Mouse (Mus musculus) intestine, postnatal 0 days (tissue): ENCODE measurements around the gene Olfr510. TPM values are rescaled to one million over a fixed set of nuclear protein-coding genes. Genes with fewer than 3 reads are reported as not detected.

ENCODE experiments used
- ATAC-seq: fragments of 200-750 bp; cut with Nextera tagmentation; 2 replicates; pipeline ENCODE4 v1.8.0; 2017; ENCODE audit warnings: mild to moderate bottlenecking, moderate TSS enrichment, moderate library complexity
- H3K27ac ChIP-seq: fragments of 300-500 bp; sonication (generic); 2 replicates; pipeline ENCODE4 v1.5.1; 2014; ENCODE audit warnings: mild to moderate bottlenecking, low read depth, low read length, moderate library complexity
- H3K27me3 ChIP-seq: fragments of 300-500 bp; sonication (generic); replicated peaks from 2 replicates; pipeline ENCODE4 v1.6.1; 2014; ENCODE audit warnings: low read length, mixed read lengths; ENCODE audit not compliant: control insufficient read depth, insufficient read depth
- H3K36me3 ChIP-seq: fragments of 300-500 bp; sonication (generic); 2 replicates; pipeline ENCODE4 v1.6.1; 2014; ENCODE audit warnings: mild to moderate bottlenecking, moderate library complexity; ENCODE audit not compliant: control insufficient read depth, insufficient read depth
- H3K4me1 ChIP-seq: fragments of 300-500 bp; sonication (generic); replicated peaks from 2 replicates; pipeline ENCODE4 v1.6.1; 2014; ENCODE audit warnings: antibody characterized with exemption, low read length, mixed read lengths; ENCODE audit not compliant: control insufficient read depth, insufficient read depth
- H3K4me2 ChIP-seq: fragments of 300-500 bp; sonication (generic); replicated peaks from 2 replicates; pipeline ENCODE4 v1.6.1; 2014; ENCODE audit warnings: low read depth, mild to moderate bottlenecking, moderate library complexity
- H3K4me3 ChIP-seq: fragments of 300-500 bp; sonication (generic); 2 replicates; pipeline ENCODE4 v1.5.1; 2014; ENCODE audit warnings: low read depth, low read length
- H3K9ac ChIP-seq: fragments of 300-500 bp; sonication (generic); 2 replicates; pipeline ENCODE4 v1.6.1; 2014; ENCODE audit warnings: mild to moderate bottlenecking, low read depth, low read length
- H3K9me3 ChIP-seq: fragments of 300-500 bp; sonication (generic); 2 replicates; pipeline ENCODE4 v1.6.1; 2016; ENCODE audit warnings: mixed run types; ENCODE audit not compliant: control insufficient read depth
- CTCF ChIP-seq: sonication (generic); IDR thresholded peaks from 2 replicates; pipeline ENCODE4 v1.5.1; 2016; ENCODE audit warnings: low read depth, mild to moderate bottlenecking, control low read depth, antibody characterized with exemption, moderate library complexity
- WGBS: fragments of 180-500 bp; shearing (Covaris S2); extraction: QIAGEN DNeasy Blood & Tissue Kit; methylation state at CpG from one replicate; pipeline ENCODE4 v1.1.7; 2014; 5-methylcytosine and 5-hydroxymethylcytosine counted together
- polyA plus RNA-seq: library from polyadenylated mRNA; unstranded; fragments of >200 nt; fragmentation: Nextera tagmentation; extraction: Ambion mirVana; gene quantifications from 2 replicates; pipeline ENCODE4 v1.2.1, GENCODE M21; 2015

Gene Olfr510
- polyA plus RNA-seq, 1 experiment from 2014 or later, result not detected

DNA sequence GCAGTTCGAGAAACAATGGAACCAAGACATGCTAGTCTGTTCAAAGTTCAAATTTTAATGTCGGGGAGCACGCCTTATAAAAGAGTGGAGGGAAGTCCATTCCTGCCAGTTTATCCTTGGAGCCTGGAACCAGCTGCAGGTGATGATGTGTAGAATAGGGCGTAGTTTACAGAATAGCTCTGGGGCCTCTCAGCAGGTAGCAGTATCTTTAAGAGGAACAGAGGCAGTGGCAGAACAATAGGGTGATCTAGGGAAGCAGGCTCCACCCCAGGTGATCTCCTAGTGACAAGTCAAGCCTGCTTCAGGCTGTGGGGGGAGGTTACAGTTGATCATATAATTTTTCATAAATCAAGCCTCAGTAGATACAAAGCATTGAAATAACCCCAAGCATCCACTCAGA is 12.7 kb downstream of the Olfr510 start:
- no peaks in the 10 kb centered on the region for H3K36me3 ChIP-seq
- no peak for ATAC-seq
- no peak overlapping the region for H3K4me2 ChIP-seq
- H3K27ac ChIP-seq, result no peak overlapping the region
- H3K27me3 ChIP-seq, result no peaks in the 10 kb centered on the region
- WGBS, result 75% methylated on average over 4 of the region's 4 CpGs
- H3K4me1 ChIP-seq, result no peaks in the 10 kb centered on the region
- H3K9me3 ChIP-seq, result no peaks in the 10 kb centered on the region
- no peak overlapping the region for H3K4me3 ChIP-seq
- no peak overlapping the region for H3K9ac ChIP-seq
- TF ChIP-seq CTCF, result no peak

DNA sequence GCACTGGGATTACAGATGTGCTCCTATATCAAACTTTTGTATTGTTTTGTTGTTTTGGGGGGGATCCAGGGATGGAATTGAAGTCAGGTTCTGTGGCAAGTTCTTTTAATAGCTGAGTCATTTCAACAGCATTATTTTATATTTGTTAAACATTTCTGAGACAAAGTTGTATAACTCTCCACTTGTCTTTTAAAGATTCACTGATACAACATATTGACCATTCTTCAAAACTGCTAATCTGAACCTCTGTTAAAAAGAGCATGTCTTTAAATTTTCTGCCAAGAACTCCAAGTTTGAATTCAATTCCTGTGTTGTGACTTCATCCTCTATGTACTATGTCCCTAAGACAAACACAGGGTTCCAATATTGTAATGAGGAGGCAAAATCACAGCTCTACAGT is 46.8 kb downstream of the Olfr510 start, which contains the start of gene Olfr512:
Olfr512 (plus strand) TSS at position 301 of the 400 bp plus-strand sequence.
- TF ChIP-seq CTCF, result no peak
- Histone ChIP-seq H3K27me3 (no peaks in the 10 kb centered on the region), H3K9me3 (no peaks in the 10 kb centered on the region), H3K27ac (no peak within 1 kb of the TSS), H3K4me2 (no peak within 1 kb of the TSS), H3K4me3 (no peak within 1 kb of the TSS), H3K4me1 (no peaks in the 10 kb centered on the region), H3K36me3 (no peaks in the 10 kb centered on the region), H3K9ac (no peak within 1 kb of the TSS)
- no peak for ATAC-seq

Other genes starting within 250 kb of the Olfr510 start
- not detected in 2 replicates for gene Olfr497, start 246.0 kb upstream of the Olfr510 start, polyA plus RNA-seq
- not detected in 2 replicates for gene Olfr498, start 201.1 kb upstream of the Olfr510 start, polyA plus RNA-seq
- not detected in 2 replicates for gene Olfr502, start 141.4 kb upstream of the Olfr510 start, polyA plus RNA-seq
- not detected in 2 replicates for gene Olfr503, start 121.9 kb upstream of the Olfr510 start, polyA plus RNA-seq
- not detected in 2 replicates for gene Olfr504, start 100.6 kb upstream of the Olfr510 start, polyA plus RNA-seq
- not detected in 2 replicates for gene Olfr506, start 55.6 kb upstream of the Olfr510 start, polyA plus RNA-seq
- gene Olfr507, start 44.6 kb upstream of the Olfr510 start, polyA plus RNA-seq, result not detected in 2 replicates
- not detected in 2 replicates for gene Olfr508, start 36.4 kb upstream of the Olfr510 start, polyA plus RNA-seq
- not detected in 2 replicates for gene Olfr509, start 14.5 kb upstream of the Olfr510 start, polyA plus RNA-seq
- gene Olfr512, start 46.9 kb downstream of the Olfr510 start, polyA plus RNA-seq, result not detected in 2 replicates
- not detected in 2 replicates for gene Olfr513, start 84.6 kb downstream of the Olfr510 start, polyA plus RNA-seq
- gene Olfr514, start 159.6 kb downstream of the Olfr510 start, polyA plus RNA-seq, result not detected in 2 replicates
- not detected in 2 replicates for gene Olfr516, start 184.1 kb downstream of the Olfr510 start, polyA plus RNA-seq
- not detected in 2 replicates for gene Olfr517, start 206.0 kb downstream of the Olfr510 start, polyA plus RNA-seq
- not detected in 2 replicates for gene Olfr518, start 218.6 kb downstream of the Olfr510 start, polyA plus RNA-seq
- gene Olfr519, start 228.0 kb downstream of the Olfr510 start, polyA plus RNA-seq, result not detected in 2 replicates